Mouse (Mus musculus) liver, embryonic 14.5 days (tissue): ENCODE results near the gene Klf11. TPM values are rescaled to one million over a fixed set of nuclear protein-coding genes. Genes with fewer than 3 reads are reported as not detected.
A peak's percentile ranks its signal among the peaks of the same experiment; 100 is the strongest.
"Not testable (repeated sequence)": the region's sequence is repeated elsewhere in the genome, so short reads cannot be mapped to it uniquely, and the experiment has no call there.

Source experiments
- ATAC-seq: fragments of 200-750 bp; cut with Nextera tagmentation; 2 replicates; pipeline ENCODE4 v1.8.0; 2017; ENCODE audit warnings: moderate number of reproducible peaks, mild to moderate bottlenecking, moderate library complexity; ENCODE audit not compliant: insufficient read depth
- DNase-seq, 3 experiments: peaks; one replicate each; pipeline ENCODE4 v3.0.0-alpha.2; 2012 to 2013; ENCODE audit warnings: low read depth in 3 of 3, low spot score in 3 of 3
- H3K27ac ChIP-seq: fragments of 300-500 bp; sonication (generic); 2 replicates; pipeline ENCODE4 v1.5.1; 2014; ENCODE audit warnings: moderate library complexity, mild to moderate bottlenecking, control low read depth, inconsistent platforms
- H3K27me3 ChIP-seq: fragments of 300-500 bp; sonication (generic); 2 replicates; pipeline ENCODE4 v1.6.1; 2014; ENCODE audit warnings: mild to moderate bottlenecking, low read length, moderate library complexity; ENCODE audit not compliant: control insufficient read depth, insufficient read depth
- H3K36me3 ChIP-seq: fragments of 300-500 bp; sonication (generic); replicated peaks from 2 replicates; pipeline ENCODE4 v1.6.1; 2014; ENCODE audit warnings: low read depth; ENCODE audit not compliant: control insufficient read depth, insufficient read depth
- H3K4me1 ChIP-seq, 2 experiments: fragments of 200-500 bp in 1 of 2; fragments of 300-500 bp in 1 of 2; sonication (generic) in 1 of 2; replicated peaks; 2 replicates each; pipeline ENCODE4 v1.6.1; 2012 to 2014; ENCODE audit warnings: antibody characterized with exemption in 1 of 2, inconsistent platforms in 1 of 2, low read length in 1 of 2; ENCODE audit not compliant: control insufficient read depth in 2 of 2, insufficient read depth in 2 of 2
- H3K4me2 ChIP-seq: fragments of 300-500 bp; sonication (generic); 2 replicates; pipeline ENCODE4 v1.6.1; 2014; ENCODE audit warnings: low read depth, mild to moderate bottlenecking, control low read depth, moderate library complexity
- H3K4me3 ChIP-seq, 2 experiments: fragments of 200-500 bp in 1 of 2; fragments of 300-500 bp in 1 of 2; sonication (generic) in 1 of 2; 2 replicates each; pipeline ENCODE4 v1.5.1; 2012 to 2014; ENCODE audit warnings: low read depth in 2 of 2, low read length in 2 of 2, mild to moderate bottlenecking in 2 of 2, control low read depth in 1 of 2, inconsistent platforms in 1 of 2, moderate library complexity in 1 of 2; ENCODE audit not compliant: insufficient read depth in 1 of 2
- H3K9ac ChIP-seq: fragments of 300-500 bp; sonication (generic); replicated peaks from 2 replicates; pipeline ENCODE4 v1.6.1; 2014; ENCODE audit warnings: mild to moderate bottlenecking, control low read depth, moderate library complexity
- H3K9me3 ChIP-seq: fragments of 300-500 bp; sonication (generic); 2 replicates; pipeline ENCODE4 v1.6.1; 2016; ENCODE audit warnings: low read length, mixed read lengths; ENCODE audit not compliant: control insufficient read depth
- CTCF ChIP-seq: IDR thresholded peaks from 2 replicates; pipeline ENCODE4 v1.5.1; 2016; ENCODE audit warnings: antibody characterized with exemption, low read depth, control low read depth
- EP300 ChIP-seq: IDR thresholded peaks from 2 replicates; pipeline ENCODE4 v1.6.1; 2016; ENCODE audit warnings: antibody characterized with exemption, low read depth
- WGBS: fragments of 180-500 bp; shearing (Covaris S2); extraction: QIAGEN DNeasy Blood & Tissue Kit; methylation state at CpG from one replicate; pipeline ENCODE4 v1.1.7; 2014; ENCODE audit not compliant: insufficient replicate concordance; 5-methylcytosine and 5-hydroxymethylcytosine counted together
- polyA plus RNA-seq, 2 experiments: library from polyadenylated mRNA; depleted of rRNA in 1 of 2; stranded (reverse) in 1 of 2; unstranded in 1 of 2; fragments of >200 nt; fragmentation: Nextera tagmentation in 1 of 2; extraction: Ambion mirVana in 1 of 2; gene quantifications; 2 replicates each; pipeline versions ENCODE4 v1.2.1 to v1.2.3; 2012 to 2014

Klf11 gene
- polyA plus RNA-seq, 2 experiments, result 5.4 to 6.9 TPM

GRCm38 (mm10) chr12:24630220-24630619 lies 20.9 kb upstream of the Klf11 start:
- ATAC-seq (no peak), DNase-seq (peak in 1 of 3 experiments; percentile 31)
- Histone ChIP-seq H3K27ac (no peak overlapping the region), H3K4me1 (peaks cover 23 to 31% of the 10 kb centered on the region in 2 experiments), H3K36me3 (no peaks in the 10 kb centered on the region), H3K9me3 (no peaks in the 10 kb centered on the region), H3K27me3 (no peaks in the 10 kb centered on the region), H3K4me2 (no peak overlapping the region), H3K4me3 (no peak overlapping the region), H3K9ac (no peak overlapping the region)
- TF ChIP-seq CTCF (peak; percentile 74), EP300 (no peak)
- WGBS, result 45% methylated on average over 1 of the region's 1 CpGs

DNA sequence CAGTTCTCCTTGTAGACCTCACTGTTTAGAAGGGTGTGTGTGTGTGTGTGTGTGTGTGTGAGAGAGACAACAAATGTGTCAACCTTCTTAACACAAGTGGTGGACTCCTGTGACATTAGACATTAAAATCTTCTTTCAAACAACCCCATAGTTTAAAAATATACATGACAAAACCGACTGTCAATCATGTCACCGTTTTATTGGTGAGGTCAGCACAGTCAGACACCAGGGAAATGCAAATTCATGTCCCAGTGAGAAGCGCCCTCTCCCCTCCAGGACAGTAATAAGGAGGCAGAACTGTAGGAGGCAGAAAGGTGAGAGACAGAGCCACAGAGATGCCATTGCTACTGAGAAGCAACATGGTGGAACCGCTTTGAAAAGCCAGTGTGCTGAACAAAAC lies 18.7 kb upstream of the Klf11 start:
- H3K4me3 ChIP-seq, result no peak overlapping the region
- no peak for TF ChIP-seq CTCF
- no peak for TF ChIP-seq EP300
- 60% methylated on average over 4 of the region's 4 CpGs for WGBS
- DNase-seq (no peak), ATAC-seq (no peak)
- no peaks in the 10 kb centered on the region for H3K27me3 ChIP-seq
- peaks cover 25 to 35% of the 10 kb centered on the region in 2 experiments for H3K4me1 ChIP-seq
- H3K27ac ChIP-seq, result no peak overlapping the region
- no peaks in the 10 kb centered on the region for H3K36me3 ChIP-seq
- no peak overlapping the region for H3K4me2 ChIP-seq
- H3K9me3 ChIP-seq, result no peaks in the 10 kb centered on the region
- H3K9ac ChIP-seq, result no peak overlapping the region

- 0 out of 2 replicates have a peak, but pooled peaks have one; percentile 1 for TF ChIP-seq CTCF
- no peak for TF ChIP-seq EP300
- peak; percentile 82 for ATAC-seq
These were observed 17.3 kb upstream of the Klf11 start for GRCm38 (mm10) chr12:24633753-24634191.

GRCm38 (mm10) chr12:24634212-24634611 lies 16.9 kb upstream of the Klf11 start:
- H3K9ac ChIP-seq, result peak overlapping the region; percentile 34; the same call in 1 of the 2 replicates
- H3K36me3 ChIP-seq, result no peaks in the 10 kb centered on the region
- ATAC-seq, result peak; percentile 76
- 20% methylated on average over 4 of the region's 4 CpGs for WGBS
- DNase-seq, result no peak
- H3K27ac ChIP-seq, result peak overlapping the region; percentile 87
- no peak for TF ChIP-seq CTCF
- TF ChIP-seq EP300, result no peak
- H3K4me3 ChIP-seq, result no peak overlapping the region
- H3K4me2 ChIP-seq, result peak overlapping the region; percentile 11
- H3K9me3 ChIP-seq, result no peaks in the 10 kb centered on the region
- peaks cover 27 to 39% of the 10 kb centered on the region in 2 experiments for H3K4me1 ChIP-seq
- H3K27me3 ChIP-seq, result no peaks in the 10 kb centered on the region

More at GRCm38 (mm10) chr12:24633753-24634191, 17.3 kb upstream of the Klf11 start:
- H3K4me3 ChIP-seq, result no peak overlapping the region
- H3K4me1 ChIP-seq, result peaks cover 25 to 35% of the 10 kb centered on the region in 2 experiments
- H3K27me3 ChIP-seq, result no peaks in the 10 kb centered on the region
- peak overlapping the region; percentile 11 for H3K4me2 ChIP-seq
- peak overlapping the region; percentile 87 for H3K27ac ChIP-seq
- 19% methylated on average over 1 of the region's 1 CpGs for WGBS
- H3K9ac ChIP-seq, result peak overlapping the region; percentile 34; the same call in 1 of the 2 replicates
- no peaks in the 10 kb centered on the region for H3K9me3 ChIP-seq
- H3K36me3 ChIP-seq, result no peaks in the 10 kb centered on the region
- peak in 1 of 3 experiments; percentile 91 for DNase-seq

- Histone ChIP-seq H3K9me3 (no peaks in the 10 kb centered on the region), H3K4me2 (no peak overlapping the region), H3K4me3 (no peak overlapping the region), H3K36me3 (no peaks in the 10 kb centered on the region), H3K4me1 (peaks cover 31 to 43% of the 10 kb centered on the region in 2 experiments), H3K27ac (peak overlapping the region; percentile 87), H3K27me3 (no peaks in the 10 kb centered on the region), H3K9ac (no peak overlapping the region; the same call in 1 of the 2 replicates)
- TF ChIP-seq CTCF (no peak), EP300 (no peak)
- DNase-seq (no peak), ATAC-seq (0 out of 2 replicates have a peak, but pooled peaks have one; percentile 14)
- 74% methylated on average over 3 of the region's 3 CpGs for WGBS
These were observed 16.4 kb upstream of the Klf11 start for GRCm38 (mm10) chr12:24634648-24635047.

- H3K4me1 ChIP-seq, result peaks cover 31 to 41% of the 10 kb centered on the region in 2 experiments
These were observed 12.3 kb upstream of the Klf11 start for GRCm38 (mm10) chr12:24638787-24639186.

More at GRCm38 (mm10) chr12:24638787-24639186, 12.3 kb upstream of the Klf11 start:
- H3K9ac ChIP-seq, H3K36me3 ChIP-seq, H3K9me3 ChIP-seq, H3K4me2 ChIP-seq, H3K4me3 ChIP-seq, H3K27ac ChIP-seq, H3K27me3 ChIP-seq, DNase-seq, ATAC-seq: not testable (repeated sequence)
- 90% methylated on average over 10 of the region's 10 CpGs for WGBS
